Mouse (Mus musculus): Measurements from ENCODE around the gene Zfp850.
A peak's percentile ranks its signal among the peaks of the same experiment; 100 is the strongest.
"Not testable (repeated sequence)": the region's sequence is repeated elsewhere in the genome, so short reads cannot be mapped to it uniquely, and the experiment has no call there.

The Zfp850 gene

DNA sequence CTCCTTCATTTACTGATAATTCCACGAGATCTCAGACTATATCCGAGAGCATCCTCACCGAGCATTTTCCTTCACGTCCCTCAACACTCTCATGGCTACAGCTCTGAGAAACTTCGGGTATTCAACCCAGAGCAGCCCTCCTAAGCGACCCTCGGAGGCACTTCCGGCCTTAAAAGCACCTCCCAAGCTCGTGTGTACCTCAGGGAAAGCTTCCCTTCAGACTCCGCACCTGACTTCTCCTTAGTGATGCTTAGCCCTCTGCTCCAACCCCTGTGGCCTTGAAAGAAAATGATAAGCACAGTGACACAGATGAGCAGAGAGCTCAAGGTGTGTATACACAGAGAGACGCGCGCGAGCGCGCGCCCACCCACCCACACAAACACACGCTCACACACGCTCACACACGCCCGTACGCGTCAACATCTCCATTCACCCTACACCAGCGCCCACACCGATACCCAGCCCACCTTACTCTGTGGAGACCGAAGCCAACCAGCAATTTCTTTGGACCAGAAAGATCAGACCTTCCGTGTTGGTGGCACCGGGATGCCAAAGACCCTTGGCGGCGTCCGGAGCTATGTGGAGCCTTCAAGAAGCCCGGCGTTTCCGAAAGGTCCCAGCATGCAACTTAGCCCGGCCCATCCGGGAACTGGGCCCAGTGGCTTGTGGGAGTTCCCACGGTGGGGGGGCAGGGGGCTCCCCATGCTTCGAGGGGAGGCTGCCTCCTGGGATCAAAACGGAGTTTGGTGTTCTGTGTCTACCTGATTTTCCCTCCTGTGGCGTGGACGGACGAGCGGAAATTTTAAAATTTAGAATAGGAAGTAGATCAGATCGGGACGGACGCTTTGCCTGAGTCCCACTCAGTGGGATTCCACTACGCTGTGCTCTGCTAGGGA, at the start of gene Zfp850:
TSS of gene Zfp850 (minus strand) at position 567 of the 896 bp plus-strand sequence.
- DNase-seq = peak; percentile 75 to 76

DNA sequence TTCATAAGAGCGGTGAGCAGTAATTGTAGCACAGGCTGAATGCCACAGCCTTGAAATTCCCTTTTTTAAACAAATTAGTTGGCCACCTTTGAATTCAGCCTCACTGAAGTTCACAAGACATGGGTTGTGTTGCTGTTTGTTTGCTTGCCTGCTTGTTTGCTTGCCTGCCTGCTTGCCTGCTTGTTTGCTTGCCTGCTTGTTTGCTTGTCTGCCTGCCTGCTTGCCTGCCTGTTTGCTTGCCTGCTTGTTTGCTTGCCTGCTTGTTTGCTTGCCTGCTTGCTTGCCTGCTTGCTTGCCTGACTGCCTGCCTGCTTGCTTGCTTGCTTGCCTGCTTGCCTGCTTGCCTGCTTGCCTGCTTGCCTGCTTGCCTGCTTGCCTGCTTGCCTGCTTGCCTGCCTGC, 46.1 kb upstream of the Zfp850 start:
- no peak for DNase-seq

DNA sequence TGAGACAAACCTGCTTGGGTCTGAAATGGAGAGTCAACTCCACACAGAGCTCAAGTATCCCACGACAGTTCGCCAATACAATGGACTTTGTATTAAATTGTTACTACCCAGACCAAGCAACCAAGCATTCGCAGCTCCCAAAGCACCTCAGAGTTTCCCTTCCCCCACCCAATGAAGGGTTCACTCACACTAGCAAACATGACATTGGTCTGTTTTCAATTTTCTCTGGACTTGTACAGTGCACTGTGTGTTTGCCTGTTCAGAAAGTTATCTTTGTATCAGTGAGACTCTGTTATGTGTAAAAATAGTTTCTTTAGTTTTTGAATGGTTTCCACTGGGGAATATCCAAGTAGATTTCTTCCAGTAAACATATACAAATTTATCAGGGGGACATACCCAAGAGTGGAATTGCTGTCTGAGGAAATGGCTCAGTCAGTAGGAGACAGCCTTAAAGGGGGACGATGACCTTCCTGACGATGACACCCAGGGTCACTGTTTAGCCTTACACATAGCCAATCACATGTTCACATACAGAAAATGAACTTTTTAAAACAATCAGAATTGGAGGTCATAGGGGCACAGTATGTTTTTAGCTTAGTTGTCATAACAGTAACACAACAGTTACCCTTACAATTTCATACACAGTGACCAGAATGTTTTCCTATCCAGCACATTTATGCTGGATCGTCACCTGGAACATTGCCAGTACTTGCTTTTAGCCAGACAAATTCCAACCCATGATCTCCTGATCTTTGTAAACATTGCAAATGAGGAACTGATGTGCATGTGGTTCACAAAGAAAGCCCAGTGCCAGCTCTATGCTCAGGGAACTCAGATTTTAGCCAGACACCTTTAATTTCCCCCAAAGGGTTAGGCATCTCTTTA, 39.4 kb upstream of the Zfp850 start:
- DNase-seq = no peak

DNA sequence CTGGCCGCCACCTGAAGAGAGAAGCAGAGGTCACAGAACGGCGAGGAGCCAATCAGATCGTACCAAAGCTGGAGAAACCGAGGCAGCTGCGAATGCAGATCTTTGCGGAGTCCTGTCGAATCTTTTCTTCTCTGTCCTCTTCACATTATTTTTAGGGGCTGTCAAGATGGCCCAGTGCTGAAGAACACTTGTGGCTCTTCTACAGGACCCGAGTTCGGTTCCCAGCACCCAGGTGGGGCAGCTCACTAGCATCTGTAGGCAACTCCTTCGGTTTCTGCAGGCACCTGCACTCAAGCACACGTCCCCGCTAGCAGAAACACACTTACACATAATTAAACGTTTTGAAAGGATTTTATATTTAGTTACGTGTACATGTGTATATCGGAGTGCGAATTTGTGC, 36.7 kb upstream of the Zfp850 start:
- DNase-seq = peak in 1 of 2 experiments; percentile 16

DNA sequence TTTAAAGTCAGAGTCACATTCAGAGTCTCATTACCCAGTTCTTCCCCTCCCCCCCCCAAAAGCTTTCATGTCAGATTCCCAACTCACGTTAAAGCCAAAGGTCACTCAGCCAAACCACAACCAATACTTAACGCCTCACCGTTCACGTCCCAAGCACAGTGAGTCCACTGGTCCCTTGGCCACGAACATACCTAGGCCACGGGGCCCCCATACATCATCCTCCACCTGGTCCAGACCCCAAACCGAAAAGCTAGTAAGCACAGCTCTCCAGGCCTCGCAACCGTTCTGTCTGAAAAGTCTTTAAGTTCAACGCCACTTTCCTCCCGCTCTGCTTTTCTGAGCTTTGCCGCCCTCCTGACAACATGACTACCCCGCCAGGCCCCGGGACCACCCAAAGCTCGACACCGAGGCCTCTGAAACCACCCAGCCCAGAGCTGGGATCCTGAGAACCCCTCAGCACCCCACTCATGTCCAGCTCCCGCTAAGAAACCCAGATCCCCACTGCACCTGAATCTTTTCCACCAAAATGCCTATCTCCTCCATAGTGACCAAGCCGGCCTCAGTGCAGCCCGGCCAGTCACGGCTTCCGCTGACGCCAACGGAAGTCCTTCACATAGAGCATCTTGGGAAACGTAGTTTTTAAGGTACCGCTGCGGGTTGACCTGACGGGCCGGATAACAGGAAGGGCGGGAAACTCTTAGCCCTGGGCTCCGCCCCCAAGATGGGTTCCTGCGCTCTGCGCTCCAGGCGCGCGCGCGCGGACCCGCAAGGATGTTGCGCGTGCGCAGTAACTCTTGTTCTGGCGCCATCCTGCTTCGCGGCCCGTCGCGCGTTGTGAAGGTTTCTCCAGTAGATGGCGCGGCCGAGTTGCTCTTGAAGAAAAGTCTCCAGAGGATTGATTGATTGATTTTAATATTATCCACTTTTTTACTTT, 35.8 kb upstream of the Zfp850 start, which contains the start of gene Psmc4:
TSS of gene Psmc4 (minus strand) at position 626 of the 934 bp plus-strand sequence.
- peak; percentile 96 for DNase-seq

DNA sequence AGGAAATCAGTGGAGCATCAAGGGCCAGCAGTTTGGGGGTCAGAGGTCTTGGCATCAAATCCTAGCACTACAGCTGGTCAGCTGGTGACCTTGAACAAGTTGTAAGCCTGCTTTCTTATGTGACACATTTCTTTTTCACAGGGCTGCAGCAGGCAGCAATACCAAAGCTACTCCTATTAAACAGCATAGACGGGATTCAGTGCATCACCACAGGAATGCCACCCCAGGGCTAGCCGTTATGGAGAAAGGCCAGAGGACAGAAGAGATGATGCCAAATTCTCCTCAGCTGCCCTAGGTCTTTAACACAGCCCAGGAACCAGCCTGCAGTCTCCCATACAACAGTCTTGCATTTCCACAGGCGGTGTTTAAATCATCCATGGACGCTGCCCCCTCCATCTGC, 30.6 kb upstream of the Zfp850 start:
- no peak for DNase-seq

DNA sequence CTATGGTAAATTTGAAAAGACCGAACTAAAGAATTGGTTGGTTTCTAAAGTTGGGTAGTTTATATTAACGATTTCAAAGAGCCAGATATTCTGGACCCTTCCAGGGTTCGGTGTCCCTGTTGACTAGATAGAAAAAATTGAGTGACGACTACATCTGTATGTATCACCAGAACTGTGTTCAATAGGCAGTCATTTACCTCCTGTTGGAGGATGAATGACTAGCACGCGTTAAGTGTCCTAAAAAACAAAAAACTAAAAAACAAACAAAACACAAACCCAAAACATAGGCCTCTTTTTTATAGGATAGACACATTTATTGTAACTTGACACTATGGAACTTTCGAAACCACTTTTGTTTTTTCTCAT, 513 bp upstream of the Zfp850 start:
- DNase-seq = no peak

DNA sequence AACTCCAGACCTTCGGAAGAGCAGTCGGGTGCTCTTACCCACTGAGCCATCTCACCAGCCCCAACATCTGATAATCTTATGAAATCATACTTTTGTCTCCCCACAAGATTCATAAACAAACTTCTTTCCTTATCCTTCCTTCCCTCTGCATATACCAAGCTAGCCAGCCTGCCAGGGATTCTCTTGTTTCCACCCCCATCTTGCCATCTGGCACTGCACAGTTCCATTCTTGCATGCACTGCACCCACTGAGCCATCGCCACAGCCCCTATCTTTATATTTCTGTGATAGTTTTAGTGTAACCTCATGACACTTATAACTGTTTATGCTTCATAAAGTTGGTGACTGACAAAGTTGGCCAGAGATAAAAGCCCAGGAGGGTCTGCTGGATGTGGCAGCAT, 3.6 kb downstream of the Zfp850 start:
- no peak for DNase-seq

DNA sequence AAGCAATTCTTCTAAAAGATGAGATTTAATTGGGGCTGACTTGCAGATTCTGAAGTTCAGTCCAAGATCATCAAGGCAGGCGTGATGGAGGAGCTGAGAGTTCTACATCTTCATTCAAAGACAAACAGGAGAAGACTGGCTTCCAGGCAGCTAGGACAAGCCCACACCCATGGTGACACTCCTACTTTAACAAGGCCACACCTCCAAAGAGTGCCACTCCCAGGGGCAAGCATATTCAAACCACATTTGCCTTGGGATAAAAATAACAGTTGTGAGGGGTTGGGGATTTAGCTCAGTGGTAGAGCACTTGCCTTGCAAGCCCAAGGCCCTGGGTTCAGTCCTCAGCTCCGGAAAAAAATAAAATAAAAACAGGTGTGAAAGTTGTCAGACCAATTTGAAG, 31.7 kb downstream of the Zfp850 start:
- no peak for DNase-seq

DNA sequence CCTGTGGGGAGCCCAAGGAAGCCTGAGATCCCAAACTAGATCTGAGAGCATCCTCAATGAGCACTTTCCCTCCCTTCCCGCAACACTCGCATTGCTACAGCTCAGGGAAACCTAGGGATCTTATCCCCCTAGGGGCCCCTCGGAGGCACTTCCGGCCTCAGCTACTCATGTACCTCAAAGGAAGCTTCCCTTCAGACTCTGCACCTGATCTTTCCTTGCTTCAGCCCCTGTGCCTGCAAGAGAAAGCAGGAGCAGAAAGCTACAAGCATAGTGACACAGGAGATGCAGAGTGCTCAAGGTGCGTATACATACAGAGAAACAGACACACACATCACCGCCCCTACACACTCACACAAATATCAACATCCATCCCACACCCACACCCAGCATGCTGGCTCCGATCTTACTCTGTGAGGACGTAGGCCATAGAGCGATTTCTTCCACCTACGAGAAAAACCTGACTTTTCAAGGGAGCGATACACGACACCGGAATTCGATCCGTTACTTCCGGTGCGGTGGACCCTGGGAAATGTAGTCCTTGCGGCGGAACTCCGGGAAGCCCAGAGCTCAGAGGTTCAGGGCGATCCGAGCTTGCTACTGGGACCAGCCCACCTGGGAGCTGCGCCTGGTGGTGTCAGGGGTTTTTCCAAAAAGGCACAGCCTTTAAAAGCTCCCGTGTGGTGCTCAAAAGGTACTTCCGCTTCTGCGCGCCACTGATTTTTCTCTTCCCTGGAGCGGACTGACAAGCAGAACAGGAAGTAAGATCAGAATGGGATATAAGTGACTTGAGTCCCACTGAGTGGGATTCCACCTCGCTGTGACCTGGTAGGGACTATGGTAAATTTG, 35.0 kb downstream of the Zfp850 start, which contains the start of gene Zfp780b:
TSS of gene Zfp780b (minus strand) at position 489 of the 846 bp plus-strand sequence.
- DNase-seq = peak; percentile 76 to 78

DNA sequence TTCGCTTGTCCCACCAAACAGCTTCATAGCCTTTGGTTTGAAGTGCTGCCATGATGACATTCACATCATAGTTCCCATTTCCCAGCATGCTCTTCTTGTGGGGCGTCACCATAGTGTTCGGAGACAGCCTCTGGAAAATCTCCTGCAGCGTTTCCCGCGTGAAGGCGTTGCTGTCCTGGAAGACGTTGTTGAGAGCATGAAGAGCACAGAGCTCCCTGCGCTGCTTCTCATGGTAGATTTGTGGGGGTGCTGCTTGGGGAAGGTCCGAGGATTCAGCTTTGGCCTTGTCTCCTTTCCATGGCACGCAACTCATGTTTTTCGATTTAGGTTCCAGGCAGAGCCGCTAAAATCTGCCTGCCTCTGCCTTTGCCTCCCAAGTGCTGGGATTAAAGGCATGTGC, 64.5 kb downstream of the Zfp850 start:
- not testable (repeated sequence) for DNase-seq

DNA sequence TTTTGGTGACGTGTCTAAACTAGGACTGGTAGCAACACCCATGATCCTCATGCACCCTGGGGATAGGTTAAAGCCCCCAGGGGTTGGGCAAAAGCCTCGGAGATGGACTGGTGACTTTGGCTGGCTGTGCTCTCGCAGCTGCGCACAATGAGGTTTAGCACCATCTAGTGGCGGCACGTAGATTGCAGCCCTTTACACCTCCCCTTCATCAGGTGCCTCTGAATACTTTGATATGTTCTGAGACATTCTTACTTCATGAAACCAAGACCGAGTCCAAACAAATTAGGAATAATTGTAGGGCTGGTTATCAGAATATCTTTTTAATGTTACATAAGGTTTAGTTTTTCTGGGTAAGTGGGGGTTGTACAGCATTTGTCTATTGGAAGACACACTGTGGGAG, 72.0 kb downstream of the Zfp850 start:
- DNase-seq = peak; percentile 56 to 61
